Mouse (Mus musculus): ENCODE measurements around the gene P2ry1. TPM values are rescaled to one million over a fixed set of nuclear protein-coding genes. Genes with fewer than 3 reads are reported as not detected.

Gene P2ry1
- polyA plus RNA-seq, 2 experiments = 2.6 to 3.0 TPM

DNA sequence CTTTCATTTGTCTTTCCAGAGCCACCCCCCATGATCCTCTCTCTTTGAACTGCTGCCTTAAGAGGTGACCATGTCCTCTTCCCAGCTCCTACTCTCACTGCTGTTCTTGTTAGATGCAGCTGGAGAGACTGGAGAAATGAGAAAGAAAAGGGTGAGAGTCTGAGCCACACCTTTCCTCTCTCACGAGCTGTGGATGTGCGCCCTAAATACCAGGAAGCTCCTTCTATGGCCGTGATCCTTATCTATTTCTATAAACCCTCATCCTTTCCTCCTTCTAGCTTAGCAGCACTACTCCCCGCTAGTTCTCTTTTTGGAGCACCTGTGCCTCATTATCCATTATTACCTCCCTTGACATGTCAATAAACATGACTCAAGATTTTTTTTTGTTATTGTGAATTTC, 29.5 kb downstream of the P2ry1 start:
- WGBS = 58% methylated on average over 4 of the region's 4 CpGs
- no peaks in the 10 kb centered on the region for H3K36me3 ChIP-seq (ENCODE audit: control insufficient read depth, insufficient read depth, low read length)
- no peak overlapping the region for H3K4me2 ChIP-seq (replicated peaks; ENCODE audit: low read depth, low read length, severe bottlenecking)
- H3K27ac ChIP-seq (replicated peaks; ENCODE audit: low read depth, low read length) = no peak overlapping the region
- H3K27me3 ChIP-seq (ENCODE audit: control insufficient read depth, insufficient read depth, low read length) = no peaks in the 10 kb centered on the region
- H3K9me3 ChIP-seq (ENCODE audit: control insufficient read depth, low read length) = no peaks in the 10 kb centered on the region
- no peak for DNase-seq (ENCODE audit: low spot score)
- H3K4me3 ChIP-seq (replicated peaks; ENCODE audit: low read length) = no peak overlapping the region
- no peak for TF ChIP-seq POLR2A (IDR thresholded peaks at IDR 0.05; ENCODE audit: borderline replicate concordance, extremely low read depth, insufficient read depth, insufficient read length)
- ATAC-seq (ENCODE audit: low FRiP score, low read depth) = no peak
- H3K9ac ChIP-seq (ENCODE audit: low read depth, low read length, severe bottlenecking) = no peak overlapping the region
- no peaks in the 10 kb centered on the region for H3K4me1 ChIP-seq (ENCODE audit: control insufficient read depth, insufficient read depth, low read length)

DNA sequence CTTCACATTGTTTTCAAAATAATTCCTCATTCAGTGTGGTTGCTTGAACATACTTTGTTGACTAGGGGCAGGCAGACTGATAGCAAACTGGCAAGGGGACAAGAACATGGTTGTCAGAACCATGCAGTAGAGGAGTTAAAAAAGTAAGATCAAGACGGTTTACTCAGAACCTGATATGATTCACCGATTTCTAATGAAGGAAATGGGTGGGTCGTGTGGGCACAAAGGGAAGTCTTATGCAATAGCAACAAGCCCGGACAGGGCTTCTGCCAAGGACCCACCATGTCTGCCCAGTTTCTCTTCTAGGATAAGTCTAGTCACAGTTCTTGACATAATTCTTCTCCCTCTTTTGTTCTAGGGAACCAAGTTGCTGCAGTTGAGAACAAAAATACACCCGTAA, 33.0 kb downstream of the P2ry1 start:
- H3K36me3 ChIP-seq (ENCODE audit: control insufficient read depth, insufficient read depth, low read length) = no peaks in the 10 kb centered on the region
- no peak for ATAC-seq (ENCODE audit: low FRiP score, low read depth)

DNA sequence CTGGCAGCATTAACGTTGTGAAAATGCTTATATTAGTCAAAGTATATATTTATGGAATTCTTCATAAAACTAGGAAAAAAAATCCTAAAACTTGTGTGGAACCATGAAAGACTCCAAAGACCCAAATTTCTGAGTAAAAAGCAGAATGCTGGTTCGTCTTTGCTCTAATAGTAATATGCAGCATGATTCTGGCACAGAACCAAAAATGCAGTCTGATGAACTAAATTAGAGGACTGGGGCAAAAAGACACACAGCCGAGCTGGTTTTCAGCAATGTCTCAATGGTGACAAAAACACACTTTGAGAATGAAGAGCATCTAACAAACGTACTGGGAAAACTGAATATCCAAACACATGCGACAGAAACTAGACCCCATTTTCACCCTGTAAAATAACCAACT, 37.3 kb downstream of the P2ry1 start:
- Histone ChIP-seq H3K9ac (ENCODE audit: low read depth, low read length, severe bottlenecking) (no peak overlapping the region), H3K9me3 (ENCODE audit: control insufficient read depth, low read length) (no peaks in the 10 kb centered on the region), H3K4me3 (replicated peaks; ENCODE audit: low read length) (no peak overlapping the region), H3K27me3 (ENCODE audit: control insufficient read depth, insufficient read depth, low read length) (no peaks in the 10 kb centered on the region), H3K4me2 (replicated peaks; ENCODE audit: low read depth, low read length, severe bottlenecking) (no peak overlapping the region), H3K4me1 (ENCODE audit: control insufficient read depth, insufficient read depth, low read length) (no peaks in the 10 kb centered on the region), H3K36me3 (ENCODE audit: control insufficient read depth, insufficient read depth, low read length) (no peaks in the 10 kb centered on the region), H3K27ac (replicated peaks; ENCODE audit: low read depth, low read length) (no peak overlapping the region)
- WGBS = 67% methylated on average over 5 of the region's 5 CpGs
- no peak for TF ChIP-seq POLR2A (IDR thresholded peaks at IDR 0.05; ENCODE audit: borderline replicate concordance, extremely low read depth, insufficient read depth, insufficient read length)
- DNase-seq (ENCODE audit: low spot score) (no peak), ATAC-seq (ENCODE audit: low FRiP score, low read depth) (no peak)

More for the DNA sequence above, 33.0 kb downstream of the P2ry1 start:
- no peak for TF ChIP-seq POLR2A (IDR thresholded peaks at IDR 0.05; ENCODE audit: borderline replicate concordance, extremely low read depth, insufficient read depth, insufficient read length)
- Histone ChIP-seq H3K27me3 (ENCODE audit: control insufficient read depth, insufficient read depth, low read length) (no peaks in the 10 kb centered on the region), H3K4me3 (replicated peaks; ENCODE audit: low read length) (no peak overlapping the region), H3K27ac (replicated peaks; ENCODE audit: low read depth, low read length) (no peak overlapping the region), H3K9me3 (ENCODE audit: control insufficient read depth, low read length) (no peaks in the 10 kb centered on the region), H3K4me1 (ENCODE audit: control insufficient read depth, insufficient read depth, low read length) (no peaks in the 10 kb centered on the region), H3K4me2 (replicated peaks; ENCODE audit: low read depth, low read length, severe bottlenecking) (no peak overlapping the region), H3K9ac (ENCODE audit: low read depth, low read length, severe bottlenecking) (no peak overlapping the region)
- DNase-seq (ENCODE audit: low spot score) = no peak
- 90% methylated on average over 5 of the region's 5 CpGs for WGBS

DNA sequence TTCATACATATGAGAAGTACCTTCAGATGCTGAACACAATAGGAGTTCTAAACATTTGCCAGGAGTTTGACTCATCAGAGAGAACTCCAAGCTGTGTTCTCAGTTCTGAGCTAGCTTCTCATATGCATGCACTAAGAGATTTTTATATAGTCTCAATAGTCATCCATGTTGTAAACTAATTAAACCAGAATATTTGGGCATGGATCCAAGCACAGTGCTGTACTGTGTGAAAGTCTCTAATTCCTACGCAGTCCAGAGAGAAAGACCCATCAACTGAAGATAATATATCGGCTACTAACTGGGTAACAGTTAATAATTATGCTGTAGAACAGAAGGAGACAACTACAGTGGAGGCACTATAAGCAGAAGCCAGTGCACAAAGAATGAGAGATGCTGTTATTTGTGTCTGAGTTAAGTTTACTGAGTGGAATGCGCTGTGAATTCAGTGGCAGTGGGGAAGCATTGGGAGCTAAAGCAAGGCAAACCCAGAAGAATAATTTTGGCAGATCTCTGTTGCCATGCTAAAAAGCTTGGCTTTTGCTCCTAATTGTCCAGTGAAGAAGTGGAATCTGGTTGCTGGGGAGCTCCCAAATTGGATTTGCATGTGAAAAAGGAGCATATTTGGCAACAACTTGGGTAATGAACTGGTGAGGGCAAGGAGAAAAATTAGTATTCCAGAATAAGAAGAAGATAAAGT, 47.5 kb downstream of the P2ry1 start:
- H3K27ac ChIP-seq (replicated peaks; ENCODE audit: low read depth, low read length) = no peak overlapping the region
- 84% methylated on average over 3 of the region's 3 CpGs for WGBS
- no peak overlapping the region for H3K4me2 ChIP-seq (replicated peaks; ENCODE audit: low read depth, low read length, severe bottlenecking)
- H3K9me3 ChIP-seq (ENCODE audit: control insufficient read depth, low read length) = no peaks in the 10 kb centered on the region
- H3K4me3 ChIP-seq (replicated peaks; ENCODE audit: low read length) = no peak overlapping the region
- TF ChIP-seq POLR2A (IDR thresholded peaks at IDR 0.05; ENCODE audit: borderline replicate concordance, extremely low read depth, insufficient read depth, insufficient read length) = no peak
- ATAC-seq (ENCODE audit: low FRiP score, low read depth) = no peak
- no peaks in the 10 kb centered on the region for H3K27me3 ChIP-seq (ENCODE audit: control insufficient read depth, insufficient read depth, low read length)
- no peak for DNase-seq (ENCODE audit: low spot score)
- H3K4me1 ChIP-seq (ENCODE audit: control insufficient read depth, insufficient read depth, low read length) = no peaks in the 10 kb centered on the region
- H3K36me3 ChIP-seq (ENCODE audit: control insufficient read depth, insufficient read depth, low read length) = no peaks in the 10 kb centered on the region
- H3K9ac ChIP-seq (ENCODE audit: low read depth, low read length, severe bottlenecking) = no peak overlapping the region

Measured in limb, embryonic 14.5 days (tissue).